Mouse (Mus musculus): ENCODE results near the gene Plekhg6. TPM values are rescaled to one million over a fixed set of nuclear protein-coding genes. Genes with fewer than 3 reads are reported as not detected.

Plekhg6 gene
- polyA plus RNA-seq, 1 experiment from 2014 or later, result 0.32 TPM

DNA sequence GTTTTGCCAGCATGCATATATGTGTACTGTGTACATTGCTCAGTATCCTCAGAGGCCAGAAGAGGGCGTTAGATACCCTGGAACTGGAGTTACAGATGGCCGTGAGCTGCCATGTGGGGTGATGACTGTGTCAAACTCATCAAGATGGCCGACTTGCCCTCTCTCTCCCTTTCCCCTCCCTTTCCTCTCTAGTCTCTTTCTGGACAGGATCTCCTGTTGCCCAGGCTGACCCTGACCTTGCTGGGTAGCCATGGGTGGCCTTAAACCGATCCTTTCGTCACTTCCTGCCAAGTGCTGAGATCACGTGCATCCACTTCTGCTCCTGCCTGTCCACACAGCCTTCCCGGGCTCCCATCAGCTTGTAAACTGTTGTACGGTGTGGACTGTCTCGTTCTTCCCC, 20.6 kb downstream of the Plekhg6 start:
- WGBS, result 54% methylated on average over 9 of the region's 9 CpGs
- Histone ChIP-seq H3K27me3 (replicated peaks; ENCODE audit: low read depth, poor library complexity, severe bottlenecking) (peaks cover 52% of the 10 kb centered on the region), H3K4me3 (no peak overlapping the region), H3K4me1 (peaks cover 54% of the 10 kb centered on the region), H3K36me3 (replicated peaks) (peaks cover 59% of the 10 kb centered on the region), H3K9me3 (no peaks in the 10 kb centered on the region), H3K27ac (replicated peaks) (no peak overlapping the region)
- no peak for DNase-seq (ENCODE audit: low spot score)

GRCm38 (mm10) chr6:125357334-125357733, 23.3 kb downstream of the Plekhg6 start:
- Histone ChIP-seq H3K4me1 (peaks cover 57% of the 10 kb centered on the region), H3K9me3 (no peaks in the 10 kb centered on the region), H3K36me3 (replicated peaks) (peaks cover 55% of the 10 kb centered on the region), H3K27ac (replicated peaks) (no peak overlapping the region), H3K4me3 (no peak overlapping the region), H3K27me3 (replicated peaks; ENCODE audit: low read depth, poor library complexity, severe bottlenecking) (peaks cover 25% of the 10 kb centered on the region)
- no peak for DNase-seq (ENCODE audit: low spot score)
- 92% methylated on average over 15 of the region's 15 CpGs for WGBS

GRCm38 (mm10) chr6:125356264-125356663, 24.3 kb downstream of the Plekhg6 start:
- peaks cover 47% of the 10 kb centered on the region for H3K36me3 ChIP-seq (replicated peaks)
- no peak for DNase-seq (ENCODE audit: low spot score)
- H3K9me3 ChIP-seq, result no peaks in the 10 kb centered on the region
- H3K4me1 ChIP-seq, result peaks cover 62% of the 10 kb centered on the region
- 36% methylated on average over 8 of the region's 8 CpGs for WGBS
- H3K27ac ChIP-seq (replicated peaks), result no peak overlapping the region
- no peak overlapping the region for H3K4me3 ChIP-seq
- H3K27me3 ChIP-seq (replicated peaks; ENCODE audit: low read depth, poor library complexity, severe bottlenecking), result peaks cover 15% of the 10 kb centered on the region

DNA sequence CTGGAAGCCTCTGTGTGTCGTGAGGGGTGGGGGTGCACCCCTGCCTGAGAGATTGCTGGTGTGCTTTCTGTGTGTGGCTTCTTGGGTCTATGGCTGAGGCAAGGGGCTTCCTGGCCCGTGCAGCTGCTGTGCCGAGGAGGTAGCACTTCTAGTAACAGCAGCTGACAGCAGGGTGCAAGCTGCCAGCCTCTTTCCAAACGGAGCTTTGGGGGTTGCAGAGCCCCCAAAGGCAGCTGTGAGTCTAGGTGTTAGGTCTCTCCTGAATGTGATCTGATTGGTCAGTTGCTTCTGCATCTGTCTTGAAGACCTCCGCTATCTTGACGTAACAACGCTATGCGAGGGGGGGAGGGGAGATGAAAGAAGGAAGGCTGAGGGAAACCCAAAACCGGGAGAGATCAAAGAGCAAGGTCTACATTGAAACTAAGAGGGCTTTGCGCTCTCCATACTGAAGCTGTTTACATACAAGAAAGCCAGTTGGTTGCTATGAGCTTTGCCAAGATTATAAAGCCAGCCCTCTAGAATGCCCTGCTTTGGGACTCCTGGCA, 25.3 kb downstream of the Plekhg6 start:
- Histone ChIP-seq H3K9me3 (no peaks in the 10 kb centered on the region), H3K4me3 (peak overlapping the region; percentile 41), H3K36me3 (replicated peaks) (peaks cover 37% of the 10 kb centered on the region), H3K27me3 (replicated peaks; ENCODE audit: low read depth, poor library complexity, severe bottlenecking) (peaks cover 5% of the 10 kb centered on the region), H3K27ac (replicated peaks) (peak overlapping the region; percentile 68), H3K4me1 (peaks cover 69% of the 10 kb centered on the region)
- 6% methylated on average over 10 of the region's 10 CpGs for WGBS
- peak; percentile 63 for DNase-seq (ENCODE audit: low spot score)

GRCm38 (mm10) chr6:125354352-125355151, 26.0 kb downstream of the Plekhg6 start:
- H3K4me3 ChIP-seq, result peak overlapping the region; percentile 41
- DNase-seq (ENCODE audit: low spot score), result peak; percentile 39
- no peaks in the 10 kb centered on the region for H3K9me3 ChIP-seq
- 10% methylated on average over 14 of the region's 14 CpGs for WGBS
- no peaks in the 10 kb centered on the region; the same call in 1 of the 2 replicates for H3K27me3 ChIP-seq (replicated peaks; ENCODE audit: low read depth, poor library complexity, severe bottlenecking)
- H3K27ac ChIP-seq (replicated peaks), result peak overlapping the region; percentile 68
- H3K36me3 ChIP-seq (replicated peaks), result peaks cover 30% of the 10 kb centered on the region
- H3K4me1 ChIP-seq, result peaks cover 72% of the 10 kb centered on the region

DNA sequence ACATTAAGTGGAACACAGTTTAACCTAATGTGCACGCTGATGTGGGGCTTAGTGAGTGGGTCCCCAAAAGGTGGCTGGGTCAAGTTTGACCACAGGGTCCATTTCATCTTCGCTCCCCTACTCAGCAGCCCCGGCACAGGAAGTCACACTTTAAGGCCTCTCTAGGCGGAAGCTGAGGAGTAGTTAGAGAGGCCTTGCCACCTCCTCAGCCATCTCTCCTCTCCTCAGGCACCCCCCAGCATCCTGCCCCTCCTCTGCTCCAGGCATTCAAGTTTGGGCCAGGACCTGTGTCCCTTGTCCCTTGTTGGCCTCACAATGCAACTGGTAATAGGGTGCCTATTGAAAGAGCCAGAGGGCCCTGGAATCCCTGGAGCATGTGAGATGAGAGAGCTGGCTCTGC, 26.9 kb downstream of the Plekhg6 start:
- Histone ChIP-seq H3K4me3 (no peak overlapping the region), H3K27me3 (replicated peaks; ENCODE audit: low read depth, poor library complexity, severe bottlenecking) (peaks cover 3% of the 10 kb centered on the region), H3K27ac (replicated peaks) (peak overlapping the region; percentile 68; the same call in 1 of the 2 replicates), H3K4me1 (peaks cover 81% of the 10 kb centered on the region), H3K9me3 (no peaks in the 10 kb centered on the region), H3K36me3 (replicated peaks) (peaks cover 21% of the 10 kb centered on the region)
- WGBS, result 66% methylated on average over 4 of the region's 4 CpGs
- no peak for DNase-seq (ENCODE audit: low spot score)

DNA sequence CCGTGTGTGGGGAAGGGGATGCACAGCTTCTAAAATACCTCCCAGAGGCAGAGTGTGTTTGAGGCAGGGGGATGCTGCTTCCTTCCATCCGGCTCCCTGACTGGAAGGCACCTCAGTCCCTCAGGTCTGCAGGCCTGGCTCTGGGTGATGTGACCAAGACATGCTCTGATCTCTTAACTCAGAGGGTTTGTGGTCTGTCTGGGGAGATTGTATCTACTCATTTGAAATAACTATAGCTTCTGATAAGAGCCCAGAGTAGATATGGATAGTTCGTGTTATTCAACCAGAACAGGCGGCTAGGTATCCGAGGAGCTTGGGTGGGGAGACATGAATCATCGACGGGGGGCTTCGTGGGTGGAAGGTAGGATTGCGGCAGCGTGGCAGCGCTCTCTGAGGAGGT, 27.4 kb downstream of the Plekhg6 start:
- Histone ChIP-seq H3K36me3 (replicated peaks) (peaks cover 17% of the 10 kb centered on the region), H3K27ac (replicated peaks) (no peak overlapping the region), H3K4me3 (no peak overlapping the region), H3K27me3 (replicated peaks; ENCODE audit: low read depth, poor library complexity, severe bottlenecking) (peaks cover 8% of the 10 kb centered on the region), H3K9me3 (no peaks in the 10 kb centered on the region), H3K4me1 (peaks cover 85% of the 10 kb centered on the region)
- WGBS, result 82% methylated on average over 11 of the region's 11 CpGs
- no peak for DNase-seq (ENCODE audit: low spot score)

GRCm38 (mm10) chr6:125352811-125353210, 27.8 kb downstream of the Plekhg6 start:
- peaks cover 85% of the 10 kb centered on the region for H3K4me1 ChIP-seq

GRCm38 (mm10) chr6:125352046-125352384, 28.6 kb downstream of the Plekhg6 start:
- Histone ChIP-seq H3K4me1 (peaks cover 85% of the 10 kb centered on the region), H3K4me3 (no peak overlapping the region), H3K27me3 (replicated peaks; ENCODE audit: low read depth, poor library complexity, severe bottlenecking) (peaks cover 10% of the 10 kb centered on the region), H3K36me3 (replicated peaks) (peaks cover 5% of the 10 kb centered on the region), H3K27ac (replicated peaks) (no peak overlapping the region; the same call in 1 of the 2 replicates), H3K9me3 (no peaks in the 10 kb centered on the region)
- 64% methylated on average over 5 of the region's 5 CpGs for WGBS
- no peak for DNase-seq (ENCODE audit: low spot score)

More at GRCm38 (mm10) chr6:125352811-125353210, 27.8 kb downstream of the Plekhg6 start:
- H3K4me3 ChIP-seq, result no peak overlapping the region
- H3K27ac ChIP-seq (replicated peaks), result no peak overlapping the region
- 68% methylated on average over 4 of the region's 4 CpGs for WGBS
- DNase-seq (ENCODE audit: low spot score), result no peak
- H3K27me3 ChIP-seq (replicated peaks; ENCODE audit: low read depth, poor library complexity, severe bottlenecking), result peaks cover 10% of the 10 kb centered on the region
- H3K9me3 ChIP-seq, result no peaks in the 10 kb centered on the region
- peaks cover 13% of the 10 kb centered on the region for H3K36me3 ChIP-seq (replicated peaks)

GRCm38 (mm10) chr6:125351368-125352045, 29.1 kb downstream of the Plekhg6 start:
- Histone ChIP-seq H3K4me3 (peak overlapping the region; percentile 70; the same call in 1 of the 2 replicates), H3K4me1 (peaks cover 83% of the 10 kb centered on the region), H3K27ac (replicated peaks) (0 out of 2 replicates have a peak overlapping the region, but pooled peaks have one; percentile 25), H3K27me3 (replicated peaks; ENCODE audit: low read depth, poor library complexity, severe bottlenecking) (peaks cover 10% of the 10 kb centered on the region), H3K36me3 (replicated peaks) (0 out of 2 replicates have a peak, but pooled peaks cover 3% of the 10 kb centered on the region), H3K9me3 (no peaks in the 10 kb centered on the region)
- 70% methylated on average over 8 of the region's 8 CpGs for whole genome bisulfite sequencing
- DNase-seq (ENCODE audit: low spot score), result no peak

DNA sequence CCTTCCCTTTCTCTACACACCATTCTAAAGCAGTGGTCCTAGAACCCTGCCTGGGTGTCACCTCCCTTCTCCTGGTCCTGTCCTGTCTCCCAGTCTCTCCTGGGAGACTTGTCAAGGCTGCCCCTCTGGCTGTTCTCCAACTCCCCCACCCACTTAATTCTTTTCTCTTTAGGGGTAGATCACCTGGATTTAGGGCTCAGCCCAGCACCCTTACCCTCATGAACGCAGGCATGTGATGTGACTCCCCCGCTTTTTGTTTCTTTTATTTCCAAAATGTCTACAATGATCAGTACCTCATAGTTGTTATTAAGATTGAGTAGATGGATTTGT, 29.6 kb downstream of the Plekhg6 start:
- no peaks in the 10 kb centered on the region for H3K9me3 ChIP-seq
- 0 out of 2 replicates have a peak, but pooled peaks cover 3% of the 10 kb centered on the region for H3K36me3 ChIP-seq (replicated peaks)
- no peak for DNase-seq (ENCODE audit: low spot score)
- peaks cover 79% of the 10 kb centered on the region for H3K4me1 ChIP-seq
- WGBS, result 79% methylated on average over 2 of the region's 2 CpGs
- peaks cover 10% of the 10 kb centered on the region for H3K27me3 ChIP-seq (replicated peaks; ENCODE audit: low read depth, poor library complexity, severe bottlenecking)
- H3K27ac ChIP-seq (replicated peaks), result peak overlapping the region; percentile 90
- peak overlapping the region; percentile 70 for H3K4me3 ChIP-seq

- Histone ChIP-seq H3K36me3 (replicated peaks) (0 out of 2 replicates have a peak, but pooled peaks cover 3% of the 10 kb centered on the region), H3K27me3 (replicated peaks; ENCODE audit: low read depth, poor library complexity, severe bottlenecking) (peaks cover 10% of the 10 kb centered on the region), H3K27ac (replicated peaks) (peak overlapping the region; percentile 90), H3K4me1 (peaks cover 76% of the 10 kb centered on the region), H3K9me3 (no peaks in the 10 kb centered on the region), H3K4me3 (peak overlapping the region; percentile 70)
- DNase-seq (ENCODE audit: low spot score), result no peak
- WGBS, result 3% methylated on average over 20 of the region's 20 CpGs
Observed at GRCm38 (mm10) chr6:125350231-125350994, 30.2 kb downstream of the Plekhg6 start.

Data from embryonic facial prominence, embryonic 10.5 days (tissue).